Mouse (Mus musculus) limb, embryonic 13.5 days (tissue): ENCODE measurements around the gene Sncg. TPM values are rescaled to one million over a fixed set of nuclear protein-coding genes. Genes with fewer than 3 reads are reported as not detected.
A peak's percentile ranks its signal among the peaks of the same experiment; 100 is the strongest.
"Not testable (repeated sequence)": the region's sequence is repeated elsewhere in the genome, so short reads cannot be mapped to it uniquely, and the experiment has no call there.

Experiments
- ATAC-seq: fragments of 200-750 bp; cut with Nextera tagmentation; 2 replicates; pipeline ENCODE4 v1.8.0; 2017; ENCODE audit warnings: low read depth, moderate number of reproducible peaks, moderate TSS enrichment; ENCODE audit not compliant: low FRiP score
- H3K27ac ChIP-seq: fragments of 300-500 bp; sonication (generic); 2 replicates; pipeline ENCODE4 v1.5.1; 2015; ENCODE audit warnings: inconsistent platforms, mild to moderate bottlenecking, moderate library complexity
- H3K27me3 ChIP-seq: fragments of 300-500 bp; sonication (generic); 2 replicates; pipeline ENCODE4 v1.6.1; 2015; ENCODE audit warnings: mild to moderate bottlenecking, inconsistent platforms
- H3K36me3 ChIP-seq: fragments of 300-500 bp; sonication (generic); 2 replicates; pipeline ENCODE4 v1.6.1; 2015; ENCODE audit warnings: inconsistent platforms, mild to moderate bottlenecking, moderate library complexity
- H3K4me1 ChIP-seq: fragments of 300-500 bp; sonication (generic); 2 replicates; pipeline ENCODE4 v1.6.1; 2015; ENCODE audit warnings: inconsistent platforms
- H3K4me2 ChIP-seq: fragments of 300-500 bp; sonication (generic); replicated peaks from 2 replicates; pipeline ENCODE4 v1.6.1; 2015; ENCODE audit warnings: inconsistent platforms, mild to moderate bottlenecking, moderate library complexity
- H3K4me3 ChIP-seq: fragments of 300-500 bp; sonication (generic); 2 replicates; pipeline ENCODE4 v1.5.1; 2015; ENCODE audit warnings: moderate library complexity, mild to moderate bottlenecking, inconsistent platforms
- H3K9ac ChIP-seq: fragments of 300-500 bp; sonication (generic); 2 replicates; pipeline ENCODE4 v1.6.1; 2015; ENCODE audit warnings: mild to moderate bottlenecking, inconsistent platforms
- H3K9me3 ChIP-seq: fragments of 300-500 bp; sonication (generic); 2 replicates; pipeline ENCODE4 v1.6.1; 2016; ENCODE audit warnings: inconsistent platforms
- WGBS: fragments of 180-500 bp; shearing (Covaris S2); methylation state at CpG from one replicate; pipeline ENCODE4 v1.1.7; 2015; 5-methylcytosine and 5-hydroxymethylcytosine counted together
- polyA plus RNA-seq: library from polyadenylated mRNA; unstranded; fragments of >200 nt; fragmentation: Nextera tagmentation; extraction: Ambion mirVana; gene quantifications from 2 replicates; pipeline ENCODE4 v1.2.1, GENCODE M21; 2015

Gene Sncg
- polyA plus RNA-seq, 1 experiment from 2014 or later = 3.6 TPM

DNA sequence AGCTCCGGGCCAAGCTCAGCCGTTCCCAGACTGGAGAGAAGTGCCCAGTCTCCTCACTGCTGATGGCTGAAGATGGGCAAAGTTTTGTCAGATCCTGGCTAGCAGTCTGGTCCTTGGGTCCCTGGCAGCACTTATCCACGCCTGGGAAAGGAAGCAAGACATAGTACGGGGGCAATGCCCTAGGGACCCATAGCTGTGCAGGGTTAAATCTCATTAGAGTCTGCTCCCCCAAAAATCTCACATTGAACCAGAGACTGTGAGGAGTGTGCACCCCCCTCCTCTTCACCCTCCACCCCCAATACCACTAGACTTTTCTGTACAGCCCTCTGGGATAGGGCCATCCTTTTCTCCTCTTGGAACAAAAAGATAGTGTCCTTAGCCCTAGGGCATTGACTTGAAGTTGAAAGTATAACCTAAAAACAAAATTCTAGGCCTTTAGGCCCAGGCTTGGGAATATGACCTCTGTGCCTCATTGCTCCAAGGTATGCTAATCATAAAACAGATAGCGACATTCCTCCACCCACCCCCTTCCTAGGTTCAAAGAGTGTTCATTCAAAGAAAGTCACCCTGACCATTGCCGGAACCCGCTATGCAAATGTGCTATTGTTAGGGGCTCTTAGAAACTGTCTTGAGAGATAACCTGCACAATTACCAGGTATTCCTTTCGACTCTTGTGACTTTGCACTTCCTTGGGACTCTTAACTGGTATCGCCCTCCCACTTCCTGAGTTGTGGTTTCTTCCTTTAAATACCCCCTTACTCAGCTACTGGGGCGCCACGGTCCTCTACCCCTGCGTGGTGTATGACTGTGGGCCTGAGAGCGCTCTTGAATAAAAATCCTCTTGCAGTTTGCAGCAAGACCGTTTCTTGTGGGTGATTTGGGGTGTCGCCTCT is 10.1 kb downstream of the Sncg start:
- H3K9me3 ChIP-seq, H3K27ac ChIP-seq, H3K36me3 ChIP-seq: not testable (repeated sequence)
- ATAC-seq = 0 out of 2 replicates have a peak, but pooled peaks have one; percentile 2
- 78% methylated on average over 15 of the region's 15 CpGs for WGBS
- Histone ChIP-seq H3K4me2 (peak overlapping the region; percentile 85), H3K9ac (peak overlapping the region; percentile 59; the same call in 1 of the 2 replicates), H3K4me1 (peaks cover 10% of the 10 kb centered on the region), H3K27me3 (peaks cover 24% of the 10 kb centered on the region), H3K4me3 (peak overlapping the region; percentile 45)

DNA sequence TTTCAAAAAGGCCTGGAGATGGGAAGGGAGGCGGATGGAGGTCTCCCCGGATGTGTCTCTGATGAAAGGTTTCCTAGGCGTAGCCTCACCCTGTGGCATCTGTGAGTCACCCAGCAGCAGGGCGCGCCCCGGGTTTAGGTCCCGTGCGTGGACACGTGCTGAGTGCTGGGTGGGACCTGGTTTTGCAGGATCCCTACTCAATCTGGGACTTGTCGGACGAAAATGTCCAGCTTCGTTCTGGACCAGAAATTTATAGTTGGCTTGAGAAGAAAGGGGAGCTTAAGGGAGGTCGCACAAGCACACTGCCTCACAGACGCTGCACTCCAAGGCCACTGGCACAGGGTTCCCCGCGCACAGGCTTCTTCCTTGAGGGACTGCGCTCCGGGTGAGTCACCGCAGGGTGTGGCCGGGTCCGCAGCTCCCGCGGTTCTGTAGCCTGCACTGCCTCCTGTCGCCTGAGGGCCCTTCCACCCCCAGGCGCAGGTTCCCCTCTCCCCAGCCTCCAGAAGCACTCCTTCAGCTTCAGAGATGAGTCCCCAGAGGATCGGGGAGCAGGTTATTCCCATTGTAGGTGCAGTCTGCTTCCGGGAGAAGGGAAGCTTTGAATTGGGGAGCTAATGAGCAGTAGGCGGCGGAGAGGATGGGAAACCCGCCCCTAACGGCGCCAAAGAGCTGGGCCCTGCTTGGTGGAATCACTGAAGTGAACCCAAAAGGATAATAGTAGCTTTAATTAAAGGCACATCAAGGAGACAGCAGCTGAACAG is 10.9 kb downstream of the Sncg start:
- H3K27me3 ChIP-seq = peaks cover 24% of the 10 kb centered on the region
- peak overlapping the region; percentile 59 for H3K9ac ChIP-seq
- WGBS = 3% methylated on average over 32 of the region's 32 CpGs
- peak overlapping the region; percentile 45 for H3K4me3 ChIP-seq
- ATAC-seq = peak; percentile 68
- no peak overlapping the region for H3K27ac ChIP-seq
- H3K9me3 ChIP-seq = no peaks in the 10 kb centered on the region
- H3K36me3 ChIP-seq = no peaks in the 10 kb centered on the region
- H3K4me2 ChIP-seq = peak overlapping the region; percentile 85
- peaks cover 10% of the 10 kb centered on the region for H3K4me1 ChIP-seq

DNA sequence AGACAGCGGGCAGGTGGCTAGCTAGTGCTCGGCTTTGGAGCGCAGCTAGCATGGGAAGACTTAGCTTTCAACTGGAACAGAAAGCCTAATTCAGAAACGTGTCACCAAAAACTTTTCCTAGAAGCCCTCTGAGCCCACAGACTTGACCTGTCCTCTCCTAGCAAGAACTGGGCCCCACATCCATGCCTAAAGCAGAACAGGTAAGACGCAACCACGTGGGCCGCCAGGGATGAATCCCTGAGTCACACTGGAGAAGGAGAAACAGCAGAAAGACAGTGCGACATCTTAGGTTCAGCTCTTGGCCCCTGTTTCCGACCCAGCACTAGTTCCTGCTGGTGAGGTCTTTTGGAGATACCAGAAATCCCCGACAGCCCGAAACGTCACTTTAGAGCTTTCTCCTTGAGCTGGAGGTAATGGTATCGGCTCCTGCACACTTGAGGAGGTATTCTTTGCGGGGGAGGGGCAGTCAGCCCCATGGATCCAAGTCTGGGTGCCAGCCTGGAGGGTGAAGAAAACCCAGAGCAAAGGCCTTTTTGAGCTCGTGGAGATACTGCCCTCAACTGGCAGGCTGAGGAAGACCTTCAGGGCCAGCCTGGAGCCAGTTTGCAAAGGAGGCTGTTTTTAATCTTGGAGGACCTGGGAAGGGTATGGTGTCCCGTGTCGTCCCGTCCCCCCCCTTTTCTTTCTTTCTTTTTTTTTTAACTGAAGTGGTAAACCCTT is 11.7 kb downstream of the Sncg start:
- peaks cover 24% of the 10 kb centered on the region for H3K27me3 ChIP-seq
- no peak overlapping the region for H3K27ac ChIP-seq
- H3K4me3 ChIP-seq = peak overlapping the region; percentile 45
- H3K9me3 ChIP-seq = no peaks in the 10 kb centered on the region
- H3K4me2 ChIP-seq = peak overlapping the region; percentile 85
- H3K9ac ChIP-seq = no peak overlapping the region
- WGBS = 31% methylated on average over 18 of the region's 18 CpGs
- no peaks in the 10 kb centered on the region for H3K36me3 ChIP-seq
- peak; percentile 63; the same call in 1 of the 2 replicates for ATAC-seq
- H3K4me1 ChIP-seq = peaks cover 10% of the 10 kb centered on the region

DNA sequence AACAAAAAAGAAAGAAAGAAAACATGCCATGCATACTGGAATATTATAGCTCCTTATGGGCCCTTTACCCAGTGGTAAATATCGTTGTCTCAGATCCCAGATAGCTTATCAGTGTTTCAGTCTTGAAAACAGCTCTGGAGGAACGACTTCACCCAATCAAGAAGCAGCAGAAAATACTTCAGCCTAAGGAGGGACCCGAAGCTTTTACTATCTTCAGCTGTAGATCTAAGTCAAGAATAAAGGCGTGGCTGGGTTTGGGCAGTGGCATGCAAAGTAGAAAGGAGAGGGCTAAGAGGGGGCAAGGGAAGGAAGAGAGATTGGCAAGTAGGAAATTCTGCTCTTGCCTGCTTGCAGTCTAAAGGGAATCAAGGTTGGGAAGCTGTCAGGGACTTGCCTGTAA is 12.5 kb downstream of the Sncg start:
- Histone ChIP-seq H3K4me3 (no peak overlapping the region), H3K27me3 (peaks cover 24% of the 10 kb centered on the region), H3K9me3 (no peaks in the 10 kb centered on the region), H3K4me2 (no peak overlapping the region), H3K9ac (no peak overlapping the region), H3K36me3 (no peaks in the 10 kb centered on the region), H3K4me1 (peaks cover 10% of the 10 kb centered on the region), H3K27ac (no peak overlapping the region)
- ATAC-seq = no peak
- WGBS = 76% methylated on average over 4 of the region's 4 CpGs

DNA sequence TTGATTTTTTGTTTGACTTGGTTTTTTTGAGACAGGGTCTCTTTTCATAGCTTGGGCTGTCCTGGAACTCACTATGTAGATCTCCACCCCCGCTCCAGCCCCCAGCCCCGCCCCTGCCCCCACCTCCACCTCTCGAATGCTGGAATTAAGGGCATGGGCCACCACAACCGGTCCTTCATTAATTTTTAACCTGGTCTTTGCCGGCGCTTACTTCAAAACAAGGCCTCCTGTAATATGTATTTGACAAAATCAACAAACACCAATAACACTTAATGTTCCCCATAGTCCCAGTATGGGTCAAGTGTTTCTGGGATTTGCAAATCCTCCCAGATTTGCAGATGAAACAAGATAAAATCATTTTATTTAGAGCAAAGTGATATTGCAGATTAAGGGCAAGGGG is 14.3 kb downstream of the Sncg start:
- peaks cover 24% of the 10 kb centered on the region for H3K27me3 ChIP-seq
- H3K36me3 ChIP-seq = no peaks in the 10 kb centered on the region
- no peak overlapping the region for H3K4me3 ChIP-seq
- H3K4me2 ChIP-seq = no peak overlapping the region
- no peak overlapping the region for H3K27ac ChIP-seq
- no peak overlapping the region for H3K9ac ChIP-seq
- WGBS = 52% methylated on average over 6 of the region's 6 CpGs
- H3K4me1 ChIP-seq = peaks cover 10% of the 10 kb centered on the region
- H3K9me3 ChIP-seq = no peaks in the 10 kb centered on the region
- ATAC-seq = no peak

DNA sequence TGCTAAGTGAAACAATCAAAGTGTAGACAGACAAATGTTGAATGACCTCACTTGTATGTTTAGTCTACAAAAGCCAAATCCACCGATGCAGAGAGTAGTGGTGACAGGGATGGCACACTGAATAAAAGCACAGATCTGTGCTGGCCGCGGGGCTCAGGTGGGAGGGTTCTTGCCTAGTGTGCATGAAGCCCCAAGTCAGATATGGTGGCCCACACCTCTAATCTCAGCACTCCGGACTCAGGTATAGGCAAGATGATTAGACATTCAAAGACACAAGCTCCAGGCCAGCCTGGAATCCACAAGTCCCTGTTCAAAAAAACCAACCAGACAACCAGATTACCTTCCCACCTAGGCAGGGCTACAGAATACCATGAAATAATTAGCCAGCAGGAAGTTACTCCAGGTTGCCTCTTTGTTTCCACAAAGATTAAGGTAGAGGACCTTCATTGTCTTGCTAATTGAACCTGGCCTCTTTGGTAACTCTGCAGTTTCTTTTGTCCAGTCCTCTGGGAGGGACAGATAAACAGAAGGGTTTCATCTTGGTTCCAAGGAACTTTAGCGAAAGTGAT is 14.8 kb downstream of the Sncg start:
- Histone ChIP-seq H3K27ac (no peak overlapping the region), H3K4me1 (peaks cover 10% of the 10 kb centered on the region), H3K4me2 (no peak overlapping the region), H3K9me3 (no peaks in the 10 kb centered on the region), H3K9ac (no peak overlapping the region), H3K27me3 (peaks cover 24% of the 10 kb centered on the region), H3K36me3 (no peaks in the 10 kb centered on the region), H3K4me3 (no peak overlapping the region)
- no peak for ATAC-seq
- 54% methylated on average over 5 of the region's 5 CpGs for WGBS

DNA sequence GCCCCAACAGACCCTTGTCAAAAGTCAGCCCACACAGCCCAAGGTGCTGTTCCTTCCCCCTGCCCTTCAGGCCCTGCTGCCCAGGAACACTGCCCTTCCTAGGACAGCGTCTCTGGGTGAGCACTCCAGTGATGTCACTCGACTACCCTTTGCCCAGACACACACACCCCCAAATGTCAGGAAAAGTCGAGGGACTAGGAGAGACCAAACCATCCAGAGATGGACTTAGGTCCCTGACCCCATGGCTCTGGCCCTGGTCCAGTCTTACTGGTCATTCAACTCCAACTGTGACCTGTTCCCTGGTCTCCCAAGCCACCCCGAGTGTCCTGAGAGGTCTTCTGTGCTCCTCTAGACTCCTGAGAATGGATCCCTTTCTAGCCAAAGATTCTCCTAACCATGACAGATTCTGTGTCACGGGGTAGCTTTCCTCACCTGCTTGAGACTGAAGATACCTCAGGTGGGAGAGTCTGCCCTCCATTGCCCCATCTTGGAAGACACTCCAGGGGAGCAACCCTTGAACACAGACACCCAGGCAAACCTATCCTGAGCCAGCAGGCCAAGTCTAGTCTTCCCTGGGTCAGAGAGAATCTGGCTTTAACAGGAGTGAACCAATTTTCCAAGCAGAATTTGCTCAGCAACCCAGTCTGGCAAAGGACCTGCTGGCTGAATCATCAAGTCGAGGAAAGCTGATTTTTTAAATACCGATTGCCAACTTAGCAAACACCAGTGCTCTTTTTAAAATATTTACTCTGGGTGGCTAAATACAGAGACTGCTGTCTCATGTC is 16.7 kb downstream of the Sncg start:
- Histone ChIP-seq H3K4me2 (no peak overlapping the region), H3K36me3 (no peaks in the 10 kb centered on the region), H3K9me3 (no peaks in the 10 kb centered on the region), H3K27me3 (peaks cover 9% of the 10 kb centered on the region), H3K4me1 (no peaks in the 10 kb centered on the region), H3K4me3 (no peak overlapping the region), H3K27ac (no peak overlapping the region), H3K9ac (no peak overlapping the region; the same call in 1 of the 2 replicates)
- 82% methylated on average over 7 of the region's 7 CpGs for WGBS
- ATAC-seq = no peak

DNA sequence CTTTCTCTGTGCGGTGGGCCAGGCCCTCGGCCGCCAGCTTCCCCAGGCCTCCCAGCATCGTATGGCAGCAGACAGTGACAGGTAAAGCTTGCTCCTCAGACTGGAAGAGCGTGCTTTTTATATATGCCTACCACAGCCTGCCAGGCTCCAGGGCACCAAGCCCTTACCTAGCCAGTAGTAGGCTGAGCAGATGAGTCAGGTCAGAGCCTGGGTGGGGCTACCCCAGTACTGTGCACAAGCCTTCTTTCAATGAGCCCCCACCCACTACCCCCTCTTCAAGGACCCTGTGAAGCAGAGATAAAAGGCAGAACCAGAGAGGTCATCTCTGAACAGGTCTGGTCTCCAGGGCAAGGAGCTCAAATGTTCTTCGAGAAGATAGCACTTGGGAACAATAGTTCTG is 19.3 kb downstream of the Sncg start, which contains the start of gene Fam25c:
Gene Fam25c (minus strand): TSS at position 133 of the 400 bp plus-strand sequence.
- Histone ChIP-seq H3K27me3 (no peaks in the 10 kb centered on the region), H3K9ac (no peak within 1 kb of the TSS), H3K36me3 (no peaks in the 10 kb centered on the region), H3K4me3 (no peak within 1 kb of the TSS), H3K4me2 (no peak within 1 kb of the TSS), H3K4me1 (no peaks in the 10 kb centered on the region), H3K27ac (no peak within 1 kb of the TSS), H3K9me3 (no peaks in the 10 kb centered on the region)
- ATAC-seq = no peak
- WGBS = 77% methylated on average over 6 of the region's 6 CpGs

DNA sequence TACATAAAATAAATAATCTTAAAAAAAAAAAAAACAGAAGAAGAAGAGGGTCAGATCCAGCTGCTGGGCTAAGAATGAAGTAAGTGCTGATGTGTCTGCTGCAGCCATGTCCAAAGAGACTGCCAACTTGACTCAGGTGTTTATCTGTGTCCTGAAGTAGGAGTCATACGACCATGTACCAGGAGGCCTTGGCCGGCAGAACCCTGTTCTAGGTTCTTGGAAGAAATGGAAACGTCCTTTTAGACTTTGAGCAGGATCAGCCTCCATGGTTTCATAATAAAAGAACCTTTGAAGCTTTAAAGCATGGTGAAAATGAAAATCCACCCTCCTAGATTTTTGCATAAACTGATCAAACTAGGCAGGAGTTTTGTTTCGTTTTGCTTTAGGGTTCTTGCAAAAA is 20.1 kb downstream of the Sncg start:
- no peak overlapping the region for H3K4me2 ChIP-seq
- H3K36me3 ChIP-seq = no peaks in the 10 kb centered on the region
- H3K9me3 ChIP-seq = no peaks in the 10 kb centered on the region
- WGBS = 82% methylated on average over 4 of the region's 4 CpGs
- no peaks in the 10 kb centered on the region for H3K27me3 ChIP-seq
- H3K9ac ChIP-seq = no peak overlapping the region
- no peak for ATAC-seq
- H3K4me3 ChIP-seq = no peak overlapping the region
- H3K4me1 ChIP-seq = no peaks in the 10 kb centered on the region
- no peak overlapping the region for H3K27ac ChIP-seq

DNA sequence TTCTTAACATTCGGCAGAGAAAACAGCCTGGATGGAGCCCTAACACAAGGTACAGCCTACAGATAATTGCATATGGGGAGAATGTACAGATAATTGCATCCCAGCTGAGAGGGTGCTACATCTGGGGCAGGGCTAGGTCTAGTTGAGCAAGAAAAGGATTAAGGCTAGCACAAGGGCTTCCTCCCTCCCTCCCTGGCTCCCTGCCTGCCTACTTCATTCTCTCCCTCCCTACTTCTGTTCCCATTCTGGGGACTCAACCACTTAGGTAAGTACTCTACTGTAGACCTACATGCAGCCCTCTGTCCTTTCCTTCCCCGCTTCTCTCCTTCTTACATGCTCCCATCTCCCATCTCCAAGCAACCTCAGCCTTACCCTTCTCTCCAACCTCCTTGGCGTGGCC is 21.3 kb downstream of the Sncg start:
- 84% methylated on average over 3 of the region's 3 CpGs for WGBS
- Histone ChIP-seq H3K4me3 (no peak overlapping the region), H3K4me1 (no peaks in the 10 kb centered on the region), H3K36me3 (no peaks in the 10 kb centered on the region), H3K9ac (no peak overlapping the region), H3K27me3 (no peaks in the 10 kb centered on the region), H3K9me3 (no peaks in the 10 kb centered on the region), H3K27ac (no peak overlapping the region), H3K4me2 (no peak overlapping the region)
- ATAC-seq = no peak

DNA sequence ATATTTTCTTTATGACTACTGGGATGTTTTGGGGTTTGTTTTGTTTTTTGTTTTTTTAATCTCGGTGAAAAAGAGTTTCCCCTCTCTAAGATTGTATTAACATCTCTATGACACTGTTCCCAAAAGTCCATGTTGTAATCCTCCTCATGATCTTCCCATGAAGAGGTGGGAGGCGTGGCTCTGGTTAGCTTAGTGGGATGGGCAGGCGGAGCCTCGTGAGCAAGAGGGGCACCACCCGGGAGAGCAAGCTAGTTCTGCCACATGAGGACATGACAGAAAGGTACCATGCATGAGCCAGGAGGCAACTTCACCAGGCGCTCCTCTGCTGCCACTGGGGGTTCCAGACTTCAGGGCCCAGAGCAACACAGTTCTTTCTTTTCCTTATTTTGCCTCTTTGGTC is 22.1 kb downstream of the Sncg start:
- Histone ChIP-seq H3K9ac (no peak overlapping the region), H3K27ac (no peak overlapping the region), H3K4me2 (no peak overlapping the region), H3K4me3 (no peak overlapping the region), H3K9me3 (no peaks in the 10 kb centered on the region), H3K4me1 (no peaks in the 10 kb centered on the region), H3K36me3 (no peaks in the 10 kb centered on the region), H3K27me3 (no peaks in the 10 kb centered on the region)
- WGBS = 69% methylated on average over 6 of the region's 6 CpGs
- no peak for ATAC-seq
